Mouse (Mus musculus) E14TG2a.4 (cell line): ENCODE measurements at regions not wholly inside any gene's neighbourhood (a gene's known extent, or its start where the extent isn't known, plus 50 kb on each side); places are given as distances from the start of the nearest gene placed in this dataset.
A peak's percentile ranks its signal among the peaks of the same experiment; 100 is the strongest.

Experiments
- H3K27me3 ChIP-seq: 2 replicates; pipeline ENCODE4 v1.6.1; 2014; ENCODE audit warnings: low read length, control low read depth; ENCODE audit not compliant: insufficient read depth
- H3K36me3 ChIP-seq: 2 replicates; pipeline ENCODE4 v1.6.1; 2014; ENCODE audit warnings: low read length, control low read depth; ENCODE audit not compliant: insufficient read depth
- H3K4me1 ChIP-seq: replicated peaks from 2 replicates; pipeline ENCODE4 v1.6.1; 2014; ENCODE audit warnings: low read depth, low read length, control low read depth
- H3K4me3 ChIP-seq: replicated peaks from 2 replicates; pipeline ENCODE4 v1.5.1; 2014; ENCODE audit warnings: mild to moderate bottlenecking, low read length
- H3K9me3 ChIP-seq: 2 replicates; pipeline ENCODE4 v1.6.1; 2014; ENCODE audit warnings: low read length, control low read depth
- CTCF ChIP-seq: conservative IDR thresholded peaks from 2 replicates; pipeline ENCODE4 v1.5.1; 2014; ENCODE audit warnings: low read length
- NANOG ChIP-seq: IDR thresholded peaks from 2 replicates; pipeline ENCODE4 v1.6.1; 2014; ENCODE audit warnings: borderline replicate concordance, low read length, mixed read lengths
- POU5F1 ChIP-seq: IDR thresholded peaks from 2 replicates; pipeline ENCODE4 v1.6.1; 2014; ENCODE audit warnings: low read length, borderline replicate concordance

DNA sequence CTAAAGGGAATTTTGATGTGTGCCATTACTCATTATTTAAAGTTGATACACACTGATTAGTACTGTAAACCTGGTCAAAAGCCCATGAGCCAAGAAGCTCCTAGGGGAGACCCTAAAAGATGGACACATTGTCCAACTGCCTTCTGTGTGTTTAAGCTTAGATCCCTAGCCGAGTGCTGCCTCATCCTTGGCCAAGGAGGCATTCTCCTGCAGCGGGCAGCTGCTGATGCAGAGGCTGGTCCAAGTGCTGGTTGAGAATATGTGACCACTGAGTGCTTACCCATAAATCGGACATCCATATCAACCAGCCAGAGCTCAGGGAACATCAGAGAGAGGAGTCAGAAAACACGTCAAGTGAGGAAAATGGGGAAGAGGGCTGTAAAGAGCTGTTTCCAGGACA lies 160.8 kb downstream of the Rps24 start:
- H3K9me3 ChIP-seq = no peaks in the 10 kb centered on the region
- peaks cover 10% of the 10 kb centered on the region; the same call in 1 of the 2 replicates for H3K27me3 ChIP-seq
- no peaks in the 10 kb centered on the region for H3K36me3 ChIP-seq
- TF ChIP-seq POU5F1 (no peak), CTCF (no peak)
- H3K4me3 ChIP-seq = no peak overlapping the region
- H3K4me1 ChIP-seq = peaks cover 13% of the 10 kb centered on the region

- no peaks in the 10 kb centered on the region for H3K9me3 ChIP-seq
- no peaks in the 10 kb centered on the region for H3K36me3 ChIP-seq
- H3K4me3 ChIP-seq = no peak overlapping the region
- peaks cover 10% of the 10 kb centered on the region; the same call in 1 of the 2 replicates for H3K27me3 ChIP-seq
- H3K4me1 ChIP-seq = no peaks in the 10 kb centered on the region
- TF ChIP-seq CTCF = no peak
- no peak for TF ChIP-seq NANOG
- no peak for TF ChIP-seq POU5F1
These were observed 163.4 kb downstream of the Rps24 start for GRCm38 (mm10) chr14:24650195-24650901.

- Histone ChIP-seq H3K4me3 (no peak overlapping the region), H3K9me3 (no peaks in the 10 kb centered on the region), H3K36me3 (no peaks in the 10 kb centered on the region), H3K4me1 (no peaks in the 10 kb centered on the region), H3K27me3 (peaks cover 9% of the 10 kb centered on the region; the same call in 1 of the 2 replicates)
- TF ChIP-seq NANOG = no peak
- TF ChIP-seq POU5F1 = no peak
- TF ChIP-seq CTCF = no peak
These were observed 164.0 kb downstream of the Rps24 start for GRCm38 (mm10) chr14:24650902-24651270.

GRCm38 (mm10) chr14:24652591-24652990 lies 165.7 kb downstream of the Rps24 start:
- Histone ChIP-seq H3K9me3 (no peaks in the 10 kb centered on the region), H3K36me3 (no peaks in the 10 kb centered on the region), H3K27me3 (peaks cover 7% of the 10 kb centered on the region; the same call in 1 of the 2 replicates), H3K4me3 (no peak overlapping the region), H3K4me1 (no peaks in the 10 kb centered on the region)
- TF ChIP-seq POU5F1 (no peak), CTCF (no peak)

DNA sequence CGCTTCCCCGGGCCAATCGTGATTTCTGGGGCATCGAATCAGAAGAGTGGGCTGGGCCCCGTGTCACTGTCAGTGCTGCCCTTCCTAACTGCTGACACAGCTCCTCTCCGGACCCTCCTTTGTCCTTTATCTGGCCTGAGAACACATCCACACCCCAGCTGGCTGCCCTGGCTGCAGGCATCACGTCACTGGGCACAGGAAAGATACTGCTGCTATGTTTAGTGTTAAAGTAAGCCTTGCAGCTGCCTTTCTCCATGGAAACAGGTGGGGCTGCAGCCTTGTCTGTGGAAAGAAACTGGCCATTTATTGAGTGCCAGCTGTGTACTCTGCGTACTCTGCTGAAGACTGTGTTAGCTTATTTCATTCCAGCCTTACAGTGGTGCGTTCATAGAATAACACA lies 168.7 kb downstream of the Rps24 start:
- Histone ChIP-seq H3K27me3 (peaks cover 5% of the 10 kb centered on the region; the same call in 1 of the 2 replicates), H3K36me3 (no peaks in the 10 kb centered on the region), H3K4me3 (no peak overlapping the region), H3K9me3 (no peaks in the 10 kb centered on the region), H3K4me1 (no peaks in the 10 kb centered on the region)
- TF ChIP-seq CTCF (no peak), NANOG (no peak), POU5F1 (no peak)

GRCm38 (mm10) chr14:24661797-24662196 lies 174.9 kb downstream of the Rps24 start:
- Histone ChIP-seq H3K4me3 (no peak overlapping the region), H3K27me3 (no peaks in the 10 kb centered on the region), H3K36me3 (no peaks in the 10 kb centered on the region), H3K9me3 (peaks cover 14% of the 10 kb centered on the region), H3K4me1 (peaks cover 9% of the 10 kb centered on the region; the same call in 1 of the 2 replicates)
- TF ChIP-seq NANOG = peak; percentile 80; the same call in 1 of the 2 replicates
- no peak for TF ChIP-seq POU5F1
- no peak for TF ChIP-seq CTCF

GRCm38 (mm10) chr14:24665210-24665609 lies 178.3 kb downstream of the Rps24 start:
- TF ChIP-seq POU5F1 (no peak), CTCF (no peak), NANOG (no peak)
- no peak overlapping the region for H3K4me3 ChIP-seq
- no peaks in the 10 kb centered on the region for H3K27me3 ChIP-seq
- H3K9me3 ChIP-seq = peaks cover 14% of the 10 kb centered on the region
- peaks cover 9% of the 10 kb centered on the region; the same call in 1 of the 2 replicates for H3K4me1 ChIP-seq
- no peaks in the 10 kb centered on the region for H3K36me3 ChIP-seq
